Mouse (Mus musculus) liver, embryonic 18 days (tissue): ENCODE measurements around the gene Chpf2. TPM values are rescaled to one million over a fixed set of nuclear protein-coding genes. Genes with fewer than 3 reads are reported as not detected.

ENCODE experiments used
- polyA plus RNA-seq: library from polyadenylated mRNA; depleted of rRNA; stranded (reverse); fragments of >200 nt; gene quantifications from 2 replicates; pipeline ENCODE4 v1.2.3, GENCODE M21; 2012; rRNA removed

Gene Chpf2
- 7.7 and 8.8 TPM in 2 replicates for polyA plus RNA-seq

GRCm38 (mm10) chr5:24586547-24587199 is at the start of gene Chpf2:
Gene Chpf2 (plus strand): TSS chr5:24586741.

GRCm38 (mm10) chr5:24540387-24541143 is 46.0 kb upstream of the Chpf2 start, which contains the start of gene Asb10:
Gene Asb10 (minus strand): TSS chr5:24540978.

DNA sequence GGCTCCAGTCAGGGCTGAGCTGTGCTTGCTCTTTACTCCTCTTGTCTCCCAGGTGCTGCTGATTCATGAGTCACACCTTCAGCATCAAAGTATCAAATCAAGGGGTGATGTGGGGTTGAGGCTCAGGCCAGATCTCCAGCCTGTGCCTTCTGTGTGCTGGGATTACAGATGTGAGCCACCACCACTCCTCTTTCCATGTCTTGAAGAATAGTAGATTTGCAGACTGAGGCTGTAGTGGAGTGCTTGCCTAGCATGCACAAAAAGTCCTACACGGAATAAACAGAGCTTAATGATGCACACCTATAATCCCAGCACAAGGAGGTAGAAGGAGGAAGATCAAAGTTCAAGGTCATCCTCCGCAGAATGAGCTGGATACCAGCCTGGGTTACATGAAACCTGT is 29.8 kb upstream of the Chpf2 start, which contains the start of gene 4931409K22Rik:
Gene 4931409K22Rik, minus strand, starts transcription at position 101 of the 400 bp plus-strand sequence.

DNA sequence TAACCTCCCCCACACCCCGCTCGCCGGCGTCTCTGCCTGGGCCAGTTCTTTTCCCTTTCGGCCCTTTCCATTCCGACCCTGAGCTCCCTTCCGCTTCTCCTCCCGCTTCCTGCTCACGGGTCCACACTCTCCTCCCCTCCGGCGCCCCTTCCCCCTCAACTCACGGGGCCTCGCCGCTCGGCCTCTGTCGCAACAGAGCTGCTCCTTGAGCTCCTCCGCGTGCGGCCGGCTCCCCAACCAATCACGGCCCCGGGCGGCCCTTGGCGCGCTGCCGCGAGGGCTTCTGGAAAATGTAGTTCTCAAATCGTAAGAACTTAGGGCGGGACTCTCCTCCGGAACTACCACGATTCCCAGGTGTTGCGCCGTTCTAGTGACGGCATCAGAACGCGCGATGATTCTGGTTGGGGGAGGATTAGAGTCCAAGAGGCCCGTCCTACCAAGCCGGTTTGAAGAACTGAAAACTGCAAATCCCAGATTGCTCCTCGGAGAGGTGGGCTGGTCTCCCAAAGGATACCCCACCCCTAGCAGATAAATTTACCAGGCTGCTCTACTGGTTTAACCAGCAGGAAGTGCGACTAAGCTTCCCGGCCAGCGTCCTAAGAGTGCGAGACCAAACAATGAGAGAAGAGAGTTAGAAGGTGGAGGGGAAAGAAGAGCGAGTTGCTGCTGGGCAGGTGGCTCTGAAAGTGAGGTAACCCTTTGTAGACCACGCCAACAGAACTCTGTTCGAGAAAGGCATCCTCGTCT is 9.2 kb upstream of the Chpf2 start, which contains the start of gene Abcf2:
Gene Abcf2, minus strand, starts transcription at position 285 of the 747 bp plus-strand sequence.

DNA sequence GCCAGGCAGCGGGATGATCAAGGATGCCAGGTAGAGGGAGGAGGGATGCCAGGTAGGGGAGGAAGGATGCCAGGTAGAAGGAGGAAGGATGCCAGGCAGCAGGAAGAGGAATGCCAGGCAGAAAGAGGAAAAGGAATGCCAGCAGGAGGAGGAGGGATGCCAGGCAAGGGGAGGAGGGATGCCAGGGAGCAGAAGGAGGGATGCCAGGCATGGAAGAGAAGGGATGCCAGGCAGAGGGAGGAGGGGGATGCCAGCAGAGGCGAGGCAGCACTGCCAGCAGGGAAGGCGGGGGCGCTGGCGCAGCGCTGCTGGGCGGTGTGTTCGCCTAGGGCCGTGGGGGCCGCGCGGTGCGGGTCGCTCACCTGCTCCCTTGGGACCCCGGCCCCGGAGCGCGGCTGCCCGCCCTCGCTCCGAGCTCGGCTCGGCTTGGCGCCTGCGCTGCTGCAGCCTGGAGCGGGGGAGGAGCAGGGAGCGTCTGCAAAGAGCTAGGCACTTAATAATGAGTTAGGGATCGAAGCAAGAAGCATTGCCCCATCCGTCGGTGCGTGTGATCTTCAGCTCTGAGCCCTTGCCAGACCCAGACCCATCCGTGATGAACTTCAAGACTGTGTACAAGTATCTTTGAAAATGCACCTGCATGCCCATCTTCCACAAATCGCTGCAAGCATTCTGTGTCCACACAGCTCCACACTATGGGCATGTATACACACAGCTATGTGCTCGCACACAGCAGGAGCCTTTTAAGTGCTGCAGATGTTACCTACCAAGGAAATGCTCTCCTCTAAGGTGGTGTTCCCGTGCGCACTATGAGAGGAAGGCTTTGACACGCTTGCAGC is 37.7 kb downstream of the Chpf2 start, which contains the start of gene Smarcd3:
Gene Smarcd3, minus strand, starts transcription at position 426 of the 836 bp plus-strand sequence.

Other genes with a start within 250 kb of the Chpf2 start
- 0.70 and 0.86 TPM in 2 replicates for gene Kcnh2, start 235.1 kb upstream of the Chpf2 start, polyA plus RNA-seq
- 2.1 and 2.6 TPM in 2 replicates for gene Nos3, start 221.9 kb upstream of the Chpf2 start, polyA plus RNA-seq
- gene Atg9b, start 194.6 kb upstream of the Chpf2 start, polyA plus RNA-seq, result 5.7 and 8.2 TPM in 2 replicates
- gene Abcb8, start 193.1 kb upstream of the Chpf2 start, polyA plus RNA-seq, result 22.3 and 23.8 TPM in 2 replicates
- gene Asic3, start 173.3 kb upstream of the Chpf2 start, polyA plus RNA-seq, result 0.25 and 0.31 TPM in 2 replicates
- 18.9 and 21.8 TPM in 2 replicates for gene Cdk5, start 163.2 kb upstream of the Chpf2 start, polyA plus RNA-seq
- gene Slc4a2, start 162.9 kb upstream of the Chpf2 start, polyA plus RNA-seq, result 14.2 and 14.9 TPM in 2 replicates
- 68.3 and 84.0 TPM in 2 replicates for gene Fastk, start 141.5 kb upstream of the Chpf2 start, polyA plus RNA-seq
- gene Tmub1, start 138.9 kb upstream of the Chpf2 start, polyA plus RNA-seq, result 6.2 and 6.4 TPM in 2 replicates
- gene Agap3, start 134.6 kb upstream of the Chpf2 start, polyA plus RNA-seq, result 10.9 and 14.0 TPM in 2 replicates
- not detected in 2 replicates for gene Gbx1, start 59.5 kb upstream of the Chpf2 start, polyA plus RNA-seq
- gene Asb10, start 45.8 kb upstream of the Chpf2 start, polyA plus RNA-seq, result 0.07 and 0.14 TPM in 2 replicates
- 0.01 and 0.02 TPM in 2 replicates for gene 4931409K22Rik, start 29.9 kb upstream of the Chpf2 start, polyA plus RNA-seq
- 19.8 and 20.2 TPM in 2 replicates for gene Abcf2, start 9.3 kb upstream of the Chpf2 start, polyA plus RNA-seq
- gene Smarcd3, start 37.7 kb downstream of the Chpf2 start, polyA plus RNA-seq, result 1.1 and 1.4 TPM in 2 replicates
- 15.7 and 16.5 TPM in 2 replicates for gene Nub1, start 98.8 kb downstream of the Chpf2 start, polyA plus RNA-seq
- 1.7 and 1.9 TPM in 2 replicates for gene Wdr86, start 144.0 kb downstream of the Chpf2 start, polyA plus RNA-seq
- 0.17 and 0.20 TPM in 2 replicates for gene Crygn, start 171.3 kb downstream of the Chpf2 start, polyA plus RNA-seq